Mouse (Mus musculus) gastrocnemius, adult 2 months (tissue): ENCODE measurements around the gene Zfp414. TPM values are rescaled to one million over a fixed set of nuclear protein-coding genes. Genes with fewer than 3 reads are reported as not detected.

ENCODE experiments used
- DNase-seq: peaks from one replicate; pipeline ENCODE4 v3.0.0; 2022
- H3K27ac ChIP-seq: fragments of 200-600 bp; 2 replicates; pipeline ENCODE4 v1.8.1; 2022; ENCODE audit warnings: mild to moderate bottlenecking
- H3K4me3 ChIP-seq: fragments of 200-600 bp; 2 replicates; pipeline ENCODE4 v1.8.1; 2022; ENCODE audit warnings: mild to moderate bottlenecking, moderate library complexity
- CTCF ChIP-seq: fragments of 200-600 bp; IDR thresholded peaks from 2 replicates; pipeline ENCODE4 v1.8.1; 2022; ENCODE audit warnings: antibody characterized with exemption, mild to moderate bottlenecking, moderate library complexity
- intact Hi-C: fragments of 180-260 bp; cut with DNase I; formaldehyde crosslinking; loops from one replicate; pipeline ENCODE4 v1.15.1; 2025
- total RNA-seq, 2 experiments: library from RNA; stranded (reverse); gene quantifications; 2 replicates each; pipeline ENCODE4 v1.2.3; 2021

Gene Zfp414
- total RNA-seq, 2 experiments from 2014 or later, result 5.4 to 8.2 TPM

GRCm38 (mm10) chr17:33630171-33630895, 1.4 kb downstream of the Zfp414 start:
- TF ChIP-seq CTCF, result no peak
- H3K4me3 ChIP-seq, result peak overlapping the region; percentile 78
- no peak for DNase-seq
- H3K27ac ChIP-seq, result peak overlapping the region; percentile 99; the same call in 1 of the 2 replicates
- intact Hi-C loops, result no loop called here

GRCm38 (mm10) chr17:33631236-33631635, 2.3 kb downstream of the Zfp414 start:
- no peak for TF ChIP-seq CTCF
- H3K27ac ChIP-seq, result no peak overlapping the region
- intact Hi-C loops, result no loop called here

DNA sequence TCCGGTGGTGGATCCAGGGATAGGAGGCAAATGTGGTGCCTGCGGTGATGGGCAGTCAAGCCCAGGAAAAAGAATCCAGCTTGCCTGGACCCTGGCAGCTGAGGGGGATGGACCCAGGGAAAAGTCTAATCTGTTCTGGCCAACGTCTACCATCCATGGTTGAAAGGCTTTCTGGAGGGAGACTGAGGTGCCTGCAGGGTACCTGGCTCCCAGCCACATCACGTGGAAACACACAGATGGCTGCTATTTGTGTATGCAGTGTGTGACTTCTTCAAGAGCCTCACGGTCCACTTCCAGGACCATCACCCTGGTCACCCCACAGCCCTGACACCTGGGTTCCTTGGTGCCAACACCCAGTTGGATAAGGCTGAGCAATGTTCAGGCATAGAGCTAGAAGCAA, 2.9 kb downstream of the Zfp414 start:
- DNase-seq, result no peak
- TF ChIP-seq CTCF, result no peak
- no peak overlapping the region for H3K4me3 ChIP-seq
- intact Hi-C loops, result no loop called here
- H3K27ac ChIP-seq, result no peak overlapping the region

More at GRCm38 (mm10) chr17:33631236-33631635, 2.3 kb downstream of the Zfp414 start:
- no peak overlapping the region for H3K4me3 ChIP-seq
- DNase-seq, result no peak

- DNase-seq, result no peak
- H3K27ac ChIP-seq, result no peak overlapping the region
- intact Hi-C loops, result no loop called here
- TF ChIP-seq CTCF, result no peak
- no peak overlapping the region for H3K4me3 ChIP-seq
These were observed 8.1 kb downstream of the Zfp414 start for GRCm38 (mm10) chr17:33637038-33637437.

DNA sequence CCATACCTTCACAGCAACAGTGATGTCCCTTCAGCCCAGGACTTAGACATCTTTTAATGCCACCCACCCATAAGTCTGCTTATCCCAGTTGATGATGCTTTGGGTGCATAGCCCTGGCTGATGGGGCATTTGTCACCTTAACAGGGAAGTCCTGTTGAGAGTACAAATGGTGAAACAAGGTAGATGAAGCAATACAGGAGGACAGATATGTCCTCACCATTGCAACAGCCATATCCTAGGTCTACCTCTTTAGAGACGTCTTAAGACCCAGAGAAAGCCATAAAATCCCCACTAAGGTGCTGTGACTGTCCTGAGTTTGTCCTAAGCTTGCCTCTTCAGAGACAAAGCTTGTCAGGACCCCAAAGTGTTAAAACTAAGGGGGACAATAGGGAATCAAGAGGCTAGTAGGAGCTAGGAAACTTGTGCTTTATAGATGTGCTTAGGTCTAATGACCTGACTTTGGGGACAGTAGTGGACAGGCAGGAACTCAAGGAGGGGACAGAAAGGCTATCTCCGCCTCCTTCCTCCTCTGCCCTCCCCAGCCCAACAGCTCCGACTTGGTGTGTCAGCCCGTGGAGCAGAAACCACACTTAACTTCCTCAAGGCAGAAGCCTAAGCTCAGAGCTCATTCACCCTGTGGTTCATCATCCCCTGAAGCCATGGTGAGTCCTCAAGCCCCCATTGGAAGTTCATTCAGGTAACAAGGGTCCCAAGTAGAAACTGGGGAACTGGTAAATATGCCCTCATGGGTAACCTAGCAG, 8.8 kb downstream of the Zfp414 start, which contains the start of gene Pram1:
Gene Pram1 (plus strand): TSS at position 541 of the 761 bp plus-strand sequence.
- Histone ChIP-seq H3K27ac (no peak within 1 kb of the TSS), H3K4me3 (no peak within 1 kb of the TSS)
- TF ChIP-seq CTCF, result no peak
- intact Hi-C loops, result no loop called here
- DNase-seq, result no peak

DNA sequence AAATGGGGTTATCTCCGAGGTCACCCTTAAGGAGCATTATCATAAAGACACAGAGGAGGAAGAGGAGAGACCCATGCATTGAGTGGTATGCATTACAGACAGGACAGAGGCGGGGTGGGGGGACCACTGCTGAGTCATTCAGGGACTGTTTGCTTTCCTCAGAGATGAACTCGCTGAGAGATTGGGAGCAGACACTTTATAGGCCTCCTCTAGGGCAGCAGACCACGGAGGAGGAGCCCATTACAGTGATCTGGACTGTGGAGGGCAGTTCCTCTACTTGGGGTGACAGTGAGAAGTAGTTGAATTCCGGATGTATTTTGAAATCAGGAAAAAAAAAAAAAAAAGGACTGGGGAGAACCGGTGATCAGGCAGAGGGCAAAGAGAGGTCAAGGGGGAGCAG, 10.9 kb downstream of the Zfp414 start:
- DNase-seq, result no peak
- TF ChIP-seq CTCF, result no peak
- intact Hi-C loops, result no loop called here
- H3K4me3 ChIP-seq, result no peak overlapping the region
- no peak overlapping the region for H3K27ac ChIP-seq

DNA sequence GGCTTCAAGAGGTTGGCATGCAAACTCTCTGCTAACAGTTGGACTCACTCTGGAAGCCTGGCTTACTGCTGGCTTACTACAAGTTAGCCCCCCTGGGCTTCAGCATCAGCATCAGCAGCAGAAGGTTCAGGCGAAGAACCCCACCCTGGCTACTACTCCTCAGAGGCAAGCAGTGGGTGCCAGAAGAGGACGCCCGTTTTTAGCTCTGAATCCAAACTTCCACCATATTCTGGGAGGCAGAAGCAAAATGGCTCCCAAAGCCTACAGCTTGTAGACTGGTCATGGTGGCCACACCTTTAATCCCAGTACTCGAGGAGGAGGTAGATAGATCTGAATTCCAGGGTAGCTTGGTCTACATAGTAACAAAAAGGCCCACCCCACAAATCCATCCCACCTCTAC, 15.2 kb downstream of the Zfp414 start:
- no peak overlapping the region for H3K27ac ChIP-seq
- H3K4me3 ChIP-seq, result no peak overlapping the region
- DNase-seq, result no peak
- intact Hi-C loops, result no loop called here
- TF ChIP-seq CTCF, result no peak

DNA sequence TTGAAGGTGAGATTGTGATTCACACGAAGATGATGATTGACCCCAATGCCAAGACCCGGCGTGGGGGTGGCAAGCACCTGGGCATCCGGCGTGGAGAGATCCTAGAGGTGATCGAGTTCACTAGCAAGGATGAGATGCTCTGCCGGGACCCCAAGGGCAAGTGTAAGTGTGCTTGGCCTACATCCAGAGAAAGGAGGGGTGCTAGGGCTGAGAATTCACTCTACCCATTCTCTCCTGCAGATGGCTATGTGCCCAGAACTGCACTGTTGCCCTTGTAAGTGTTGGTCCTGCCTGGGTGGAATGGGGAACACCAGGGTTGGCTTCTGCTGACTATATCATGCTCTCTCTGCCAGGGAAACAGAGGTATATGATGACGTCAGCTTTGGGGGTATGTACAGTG, 16.2 kb downstream of the Zfp414 start:
- Histone ChIP-seq H3K4me3 (no peak overlapping the region), H3K27ac (no peak overlapping the region)
- peak; percentile 21 for DNase-seq
- TF ChIP-seq CTCF, result no peak
- intact Hi-C loops, result no loop called here

DNA sequence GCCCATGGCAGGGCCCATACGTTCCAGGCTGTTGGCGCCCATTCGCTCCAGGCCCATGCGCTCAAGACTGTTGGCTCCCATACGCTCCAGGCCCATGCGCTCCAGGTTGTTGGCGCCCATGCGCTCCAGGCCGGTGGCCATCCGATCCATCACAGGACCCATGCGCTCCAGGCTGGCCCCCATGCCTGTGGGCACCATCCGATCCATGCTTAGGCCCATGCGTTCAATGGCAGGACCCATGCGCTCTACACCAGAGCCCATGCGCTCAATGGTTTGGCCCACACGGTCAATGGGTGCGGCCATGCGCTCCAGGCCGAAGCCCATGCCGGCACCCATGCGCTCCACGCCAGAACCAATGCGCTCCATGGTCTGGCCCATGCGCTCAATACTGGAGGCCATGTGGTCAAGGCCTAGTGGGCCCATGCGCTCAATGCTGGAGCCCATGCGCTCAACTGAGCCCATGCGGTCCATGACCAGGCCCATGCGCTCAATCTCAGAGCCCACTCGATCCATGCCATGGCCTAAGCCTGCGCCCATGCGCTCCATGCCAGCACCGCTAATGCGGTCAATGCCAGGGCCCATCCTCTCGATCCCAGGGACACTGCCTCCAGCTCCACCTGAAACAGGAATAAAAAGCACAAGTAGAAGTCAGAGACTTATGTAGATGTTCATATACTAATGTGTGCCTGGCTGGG, 21.0 kb downstream of the Zfp414 start:
- no peak for TF ChIP-seq CTCF
- no peak overlapping the region for H3K4me3 ChIP-seq
- no peak for DNase-seq
- intact Hi-C loops, result no loop called here
- H3K27ac ChIP-seq, result no peak overlapping the region

- Histone ChIP-seq H3K27ac (no peak overlapping the region), H3K4me3 (no peak overlapping the region)
- no peak for DNase-seq
- intact Hi-C loops, result no loop called here
- TF ChIP-seq CTCF, result no peak
These were observed 37.9 kb downstream of the Zfp414 start for GRCm38 (mm10) chr17:33666813-33667212.

GRCm38 (mm10) chr17:33669681-33670080, 40.8 kb downstream of the Zfp414 start:
- no peak overlapping the region for H3K4me3 ChIP-seq
- no peak for DNase-seq
- no peak for TF ChIP-seq CTCF
- no peak overlapping the region for H3K27ac ChIP-seq
- intact Hi-C loops, result no loop called here

- no peak overlapping the region for H3K27ac ChIP-seq
- H3K4me3 ChIP-seq, result no peak overlapping the region
- no peak for TF ChIP-seq CTCF
- intact Hi-C loops, result no loop called here
- no peak for DNase-seq
These were observed 44.9 kb downstream of the Zfp414 start for GRCm38 (mm10) chr17:33673837-33674236.

DNA sequence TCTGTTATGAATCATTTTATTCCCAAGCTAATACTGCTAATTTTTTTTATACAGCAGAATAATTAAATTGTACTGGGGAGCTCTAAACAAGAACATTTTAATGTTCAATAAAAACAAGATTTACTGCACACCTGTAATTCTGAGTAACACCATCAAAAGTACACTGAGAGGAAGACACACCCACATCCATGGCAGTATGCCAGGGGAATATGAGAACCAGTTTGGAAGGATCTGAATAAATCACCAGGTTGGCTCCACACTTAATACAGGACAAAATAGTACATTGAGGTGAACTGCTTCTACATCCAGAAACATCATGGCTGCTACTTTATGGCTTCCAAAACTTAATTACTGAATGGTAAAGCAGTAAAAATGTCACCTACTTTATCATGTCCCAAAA, 46.6 kb downstream of the Zfp414 start:
- intact Hi-C loops, result no loop called here

More for the DNA sequence above, 46.6 kb downstream of the Zfp414 start:
- Histone ChIP-seq H3K4me3 (no peak overlapping the region), H3K27ac (no peak overlapping the region)
- no peak for TF ChIP-seq CTCF
- peak; percentile 43 for DNase-seq
